Mouse (Mus musculus): ENCODE measurements at regions not wholly inside any gene's neighbourhood (a gene's known extent, or its start where the extent isn't known, plus 50 kb on each side); places are given as distances from the start of the nearest gene placed in this dataset.

GRCm38 (mm10) chr1:61137210-61137885, 159.6 kb downstream of the Icos start:
- no peak for DNase-seq

DNA sequence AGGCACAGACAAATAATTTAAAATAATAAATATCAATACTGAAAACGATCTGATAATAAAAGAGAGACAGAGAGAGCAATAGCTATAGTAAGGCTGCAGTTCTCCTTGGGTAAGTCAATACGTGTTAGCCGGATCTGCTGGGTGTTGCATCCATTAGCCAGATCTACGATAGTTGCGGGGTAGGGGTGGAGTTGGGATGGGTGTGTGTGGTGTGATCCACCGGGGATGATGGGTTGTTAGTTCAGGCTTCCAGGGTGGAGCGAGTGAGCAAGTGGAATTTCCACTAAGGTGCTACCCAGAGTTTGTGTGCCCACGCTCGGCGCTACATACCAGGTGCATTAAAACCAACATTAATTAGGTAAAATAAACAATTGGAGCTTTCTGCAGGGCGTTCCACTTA, 160.2 kb downstream of the Icos start:
- DNase-seq = no peak

DNA sequence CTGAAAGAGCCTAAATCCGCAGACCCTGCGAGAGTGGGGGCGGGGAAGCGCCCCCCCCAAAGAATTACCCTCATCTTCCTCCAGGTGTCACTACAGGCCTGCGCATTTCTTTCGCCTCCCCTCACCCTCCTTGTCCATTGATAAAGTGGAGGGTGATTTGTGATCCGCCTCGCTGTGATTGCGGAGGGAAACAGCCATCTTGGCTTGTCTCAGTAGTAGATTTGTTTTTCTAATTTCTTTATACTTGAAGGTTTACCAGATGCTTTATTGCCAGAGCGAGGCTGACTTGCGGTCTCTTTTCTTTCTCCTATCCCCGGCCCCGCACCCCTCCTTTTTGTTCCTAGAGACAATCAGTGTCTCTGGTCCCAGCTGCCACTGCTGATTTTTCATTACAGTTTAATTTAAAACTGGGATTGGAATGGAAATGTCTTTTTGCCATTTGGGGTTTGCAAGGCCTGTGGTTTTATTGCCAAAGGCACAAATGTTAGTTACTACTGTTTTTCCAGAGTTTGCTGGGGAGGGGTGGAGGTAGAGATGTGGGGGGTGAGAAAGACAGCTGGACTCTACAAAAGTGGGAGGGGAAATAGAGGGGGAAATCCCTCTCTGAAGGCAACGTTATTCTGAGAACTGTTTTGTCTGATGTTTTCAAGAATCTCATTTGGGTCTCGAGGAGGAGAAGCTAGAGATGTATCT, 161.7 kb downstream of the Icos start:
- peak; percentile 22 to 37 for DNase-seq

DNA sequence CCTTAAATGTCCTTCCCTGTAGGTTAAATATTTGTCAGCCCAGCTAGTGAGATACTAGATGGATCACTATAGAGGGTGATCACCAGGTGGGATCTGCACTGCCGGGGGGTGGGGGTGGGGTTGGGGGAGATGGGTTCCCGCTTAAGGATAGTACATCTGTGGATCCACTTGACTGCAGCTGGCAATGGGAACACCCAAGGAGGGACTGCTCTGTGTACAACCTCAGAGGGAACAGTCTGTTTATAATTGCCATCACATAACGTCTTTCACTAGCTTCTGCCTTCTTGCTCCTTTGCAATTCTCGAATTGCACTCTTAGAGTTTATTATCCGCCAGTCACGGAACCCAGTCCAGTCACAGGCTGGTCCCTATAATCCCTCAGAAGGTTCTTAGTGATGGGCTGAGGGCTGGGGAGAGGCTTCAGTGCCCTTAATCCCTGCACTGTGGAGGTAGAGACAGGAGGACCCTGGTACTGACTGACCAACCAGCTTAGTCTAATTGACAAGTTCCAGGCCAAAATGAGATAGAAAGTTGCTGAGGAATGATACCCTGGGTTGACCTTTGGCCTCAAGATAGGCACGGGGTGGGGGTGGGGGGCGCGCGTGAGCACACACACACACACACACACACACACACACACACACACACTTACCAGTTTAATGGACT, 162.4 kb downstream of the Icos start:
- no peak for DNase-seq

DNA sequence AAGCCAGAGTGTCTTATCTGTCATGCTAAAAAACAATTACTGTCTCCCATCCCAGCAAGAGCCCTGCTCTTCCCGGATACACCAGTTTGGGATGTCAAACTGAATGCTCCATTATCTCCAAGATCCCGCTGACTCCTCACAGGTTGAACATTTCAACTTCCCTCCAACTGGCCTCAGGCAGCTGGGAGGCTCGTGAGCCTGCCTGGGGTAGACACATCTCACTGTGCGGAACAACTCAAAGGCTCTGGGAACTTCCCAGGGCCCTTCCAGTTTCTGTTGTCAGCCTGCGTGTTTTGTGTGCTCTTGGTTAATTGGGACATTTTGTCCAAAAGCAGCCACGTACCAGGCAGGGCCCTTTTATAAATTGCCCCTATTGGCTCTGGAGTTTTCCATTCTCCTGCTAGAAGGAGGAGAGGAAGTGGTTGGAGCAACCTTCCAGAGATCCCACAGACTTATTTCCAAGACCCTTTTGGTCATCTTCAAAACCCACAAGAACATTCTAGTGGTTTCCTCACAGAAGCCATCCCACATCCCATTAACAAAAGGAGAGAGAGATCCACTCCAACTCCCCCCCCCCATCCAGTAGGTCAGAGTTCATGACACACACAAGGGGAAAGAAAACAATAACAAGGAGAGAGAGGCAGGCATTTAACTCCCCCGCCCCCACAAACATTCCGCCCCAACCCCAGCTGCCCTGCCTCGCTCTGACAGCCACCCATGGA, 163.3 kb downstream of the Icos start:
- no peak for DNase-seq

GRCm38 (mm10) chr1:61141592-61141930, 163.8 kb downstream of the Icos start:
- DNase-seq = no peak

- DNase-seq = no peak
Observed at GRCm38 (mm10) chr1:61141952-61142351, 164.2 kb downstream of the Icos start.

DNA sequence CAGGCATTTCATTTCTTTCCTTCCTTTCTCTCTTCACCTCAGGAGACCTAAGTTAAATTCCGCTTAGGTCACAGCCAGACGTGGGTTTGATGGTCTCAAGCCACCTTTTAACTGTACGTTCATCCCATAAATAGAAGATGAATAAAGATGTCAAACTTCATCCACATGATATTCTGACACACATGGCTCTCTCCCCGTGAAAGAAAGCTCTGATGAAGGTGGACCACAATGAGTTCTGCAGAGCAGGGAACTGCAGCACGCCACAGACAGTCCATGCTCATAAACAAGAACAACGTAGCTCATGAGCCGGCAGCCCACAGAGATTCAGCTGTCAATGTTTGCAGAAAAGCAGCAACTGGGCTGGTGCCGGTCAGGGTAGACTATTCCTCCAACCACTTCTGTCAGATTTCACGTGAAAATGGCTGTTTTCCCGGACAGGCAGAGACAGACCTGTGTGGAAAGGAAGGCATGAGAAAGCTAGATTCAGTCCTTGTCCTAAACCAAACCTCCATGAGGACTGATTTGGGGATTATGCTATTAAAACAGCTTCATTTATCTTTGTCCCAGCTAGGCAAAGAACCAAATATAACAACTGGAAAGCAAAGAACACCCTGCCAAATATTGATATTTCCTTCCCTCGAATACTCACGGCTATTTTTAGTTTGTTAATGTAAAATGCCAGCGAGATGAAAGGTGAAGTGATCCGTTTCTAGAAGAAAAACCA, 165.5 kb downstream of the Icos start:
- peak in 1 of 2 experiments; percentile 8 for DNase-seq

DNA sequence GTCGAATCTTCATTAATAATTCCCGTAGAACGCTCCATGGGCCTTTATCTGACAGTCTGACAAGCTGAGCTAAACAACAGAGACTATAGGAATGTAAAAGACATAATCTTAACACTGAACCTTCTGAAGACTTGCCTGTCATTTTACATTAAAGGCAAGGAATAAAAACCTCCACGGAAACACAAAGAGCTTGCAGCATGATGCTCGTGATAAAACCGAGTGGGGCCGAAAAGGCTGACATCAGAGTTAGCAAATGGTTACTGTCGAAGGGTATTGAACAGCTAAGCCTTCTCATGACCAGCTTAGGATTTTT, 166.0 kb downstream of the Icos start:
- DNase-seq = no peak

- DNase-seq = no peak
Observed at GRCm38 (mm10) chr1:61145013-61145412, 167.3 kb downstream of the Icos start.

- no peak for DNase-seq
Observed at GRCm38 (mm10) chr1:61145572-61145971, 167.8 kb downstream of the Icos start.

DNA sequence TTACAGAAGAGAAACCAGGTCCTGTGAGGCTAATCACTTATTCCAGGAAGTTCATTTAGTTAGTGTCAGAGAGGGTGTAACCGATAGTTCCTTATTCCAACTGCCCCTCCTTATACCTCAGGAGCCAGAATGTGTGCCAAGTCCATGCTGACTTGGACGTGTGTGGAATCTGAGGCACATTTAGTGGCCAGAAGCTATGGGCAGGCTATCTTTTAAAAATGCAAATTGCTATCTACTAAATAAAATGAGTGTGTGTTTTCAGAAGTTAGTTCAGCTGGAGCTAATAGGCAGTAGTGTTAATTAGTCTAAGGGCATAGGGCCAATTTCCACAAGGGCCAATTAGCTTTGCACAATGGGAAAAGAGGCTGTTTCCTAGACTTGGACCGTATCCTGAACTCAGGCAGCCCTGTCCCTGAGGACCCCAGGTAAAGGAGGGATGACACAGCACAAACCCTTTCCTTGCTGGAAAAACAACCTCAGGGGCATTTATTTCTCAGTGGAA, 168.5 kb downstream of the Icos start:
- DNase-seq = no peak

DNA sequence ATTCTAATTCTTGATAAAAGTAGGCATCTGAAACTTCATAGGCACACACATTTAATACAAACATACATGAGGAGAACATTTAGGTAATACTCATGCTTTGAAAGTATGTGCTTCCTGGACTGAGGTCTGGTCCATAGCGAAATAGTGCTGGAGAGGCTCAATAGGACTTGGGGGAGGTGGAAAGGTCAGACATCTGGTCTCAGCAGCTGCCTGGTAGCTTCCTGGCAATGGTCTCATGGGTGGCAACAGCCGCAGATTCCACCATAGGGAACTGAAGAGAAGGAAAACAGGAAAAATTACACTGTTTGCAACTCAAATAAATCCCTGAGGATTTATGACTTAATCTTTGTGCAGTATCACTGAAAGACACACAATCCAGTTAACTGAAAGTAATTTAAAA, 174.0 kb downstream of the Icos start:
- no peak for DNase-seq

GRCm38 (mm10) chr1:61152157-61152556, 174.4 kb downstream of the Icos start:
- no peak for DNase-seq

- DNase-seq = no peak
Observed at GRCm38 (mm10) chr1:61154216-61154615, 176.5 kb downstream of the Icos start.

- DNase-seq = no peak
Observed at GRCm38 (mm10) chr1:61157271-61157670, 179.5 kb downstream of the Icos start.

GRCm38 (mm10) chr1:61160505-61160904, 182.8 kb downstream of the Icos start:
- DNase-seq = no peak

GRCm38 (mm10) chr1:61164271-61164670, 186.5 kb downstream of the Icos start:
- peak; percentile 33 to 66 for DNase-seq

DNA sequence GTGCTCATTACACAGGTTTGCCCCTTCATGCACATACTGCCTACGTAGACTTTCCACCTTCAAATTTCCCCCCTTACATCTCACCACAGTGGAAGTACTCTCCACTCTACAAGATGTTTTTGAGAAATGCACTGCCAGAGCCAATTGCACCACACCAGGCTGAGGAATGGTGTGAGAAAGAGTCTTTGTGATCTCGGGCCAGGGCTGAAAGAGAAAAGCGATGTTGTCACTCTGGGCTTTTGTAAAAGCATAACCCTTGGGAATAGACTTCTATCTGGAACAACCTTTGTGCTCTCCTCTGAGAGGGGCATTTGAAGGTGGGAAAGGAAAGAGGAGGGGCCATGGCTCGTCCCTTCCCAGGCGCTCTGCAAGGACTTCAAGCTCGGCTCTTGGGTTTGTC, 194.2 kb downstream of the Icos start:
- no peak for DNase-seq

GRCm38 (mm10) chr1:61172946-61173345, 195.2 kb downstream of the Icos start:
- no peak for DNase-seq

DNA sequence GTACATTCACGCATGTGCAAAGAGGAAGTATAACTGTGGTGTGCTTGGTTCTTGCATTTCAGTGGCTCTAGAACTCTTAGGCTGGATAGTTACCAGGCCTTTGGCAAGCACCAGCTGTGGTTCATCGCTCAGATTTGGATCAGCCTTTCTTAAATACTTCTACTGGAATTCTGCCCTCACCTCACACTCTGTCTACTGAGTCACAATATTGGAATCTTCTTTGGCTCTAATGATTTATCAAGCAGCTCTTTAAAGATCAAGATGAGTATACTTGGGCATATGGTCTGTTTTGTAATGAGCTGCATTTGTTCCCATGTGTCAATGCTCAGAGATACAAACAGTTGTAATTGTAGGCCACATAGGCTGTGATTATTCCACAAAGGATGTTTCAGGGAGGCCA, 197.5 kb downstream of the Icos start:
- DNase-seq = no peak

- no peak for DNase-seq
Observed at GRCm38 (mm10) chr1:61179461-61179860, 201.7 kb downstream of the Icos start.
